Mouse (Mus musculus) lung, embryonic 16.5 days (tissue): ENCODE results near the gene Gnaz. TPM values are rescaled to one million over a fixed set of nuclear protein-coding genes. Genes with fewer than 3 reads are reported as not detected.

Source experiments
- ATAC-seq: fragments of 200-750 bp; cut with Nextera tagmentation; 2 replicates; pipeline ENCODE4 v1.8.0; 2017; ENCODE audit warnings: low read depth, mild to moderate bottlenecking, moderate library complexity
- H3K27ac ChIP-seq: fragments of 300-500 bp; sonication (generic); 2 replicates; pipeline ENCODE4 v1.5.1; 2014; ENCODE audit warnings: mild to moderate bottlenecking, control low read depth, low read length
- H3K27me3 ChIP-seq: fragments of 300-500 bp; sonication (generic); 2 replicates; pipeline ENCODE4 v1.6.1; 2014; ENCODE audit warnings: low read depth, low read length, mixed read lengths; ENCODE audit not compliant: control insufficient read depth, insufficient read depth
- H3K36me3 ChIP-seq: fragments of 300-500 bp; sonication (generic); 2 replicates; pipeline ENCODE4 v1.6.1; 2014; ENCODE audit warnings: low read length; ENCODE audit not compliant: control insufficient read depth, insufficient read depth
- H3K4me1 ChIP-seq: fragments of 300-500 bp; sonication (generic); replicated peaks from 2 replicates; pipeline ENCODE4 v1.6.1; 2014; ENCODE audit warnings: low read length, mixed read lengths; ENCODE audit not compliant: control insufficient read depth, insufficient read depth
- H3K4me2 ChIP-seq: fragments of 300-500 bp; sonication (generic); 2 replicates; pipeline ENCODE4 v1.6.1; 2014; ENCODE audit warnings: low read depth, low read length, control low read depth
- H3K4me3 ChIP-seq: fragments of 300-500 bp; sonication (generic); 2 replicates; pipeline ENCODE4 v1.5.1; 2014; ENCODE audit warnings: mild to moderate bottlenecking, low read length, control low read depth
- H3K9ac ChIP-seq: fragments of 300-500 bp; sonication (generic); 2 replicates; pipeline ENCODE4 v1.6.1; 2014; ENCODE audit warnings: low read length, control low read depth
- H3K9me3 ChIP-seq: fragments of 300-500 bp; sonication (generic); 2 replicates; pipeline ENCODE4 v1.6.1; 2016; ENCODE audit warnings: low read length; ENCODE audit not compliant: control insufficient read depth
- WGBS: fragments of 180-500 bp; shearing (Covaris S2); extraction: QIAGEN DNeasy Blood & Tissue Kit; methylation state at CpG from one replicate; pipeline ENCODE4 v1.1.7; 2014; 5-methylcytosine and 5-hydroxymethylcytosine counted together
- polyA plus RNA-seq: library from polyadenylated mRNA; unstranded; fragments of >200 nt; fragmentation: Nextera tagmentation; extraction: Ambion mirVana; gene quantifications from 2 replicates; pipeline ENCODE4 v1.2.1, GENCODE M21; 2015

Gene Gnaz
- polyA plus RNA-seq, 1 experiment from 2014 or later, result 2.1 TPM

GRCm38 (mm10) chr10:75052902-75053301 is 85.9 kb downstream of the Gnaz start:
- Histone ChIP-seq H3K4me1 (peaks cover 9% of the 10 kb centered on the region), H3K9me3 (no peaks in the 10 kb centered on the region), H3K36me3 (no peaks in the 10 kb centered on the region), H3K27me3 (peaks cover 2% of the 10 kb centered on the region; the same call in 1 of the 2 replicates), H3K27ac (no peak overlapping the region), H3K4me2 (no peak overlapping the region), H3K9ac (no peak overlapping the region), H3K4me3 (no peak overlapping the region)
- ATAC-seq, result no peak
- WGBS, result 78% methylated on average over 8 of the region's 8 CpGs

- H3K27me3 ChIP-seq, result peaks cover 2% of the 10 kb centered on the region; the same call in 1 of the 2 replicates
- no peak overlapping the region for H3K4me2 ChIP-seq
- H3K4me3 ChIP-seq, result no peak overlapping the region
- no peak overlapping the region for H3K27ac ChIP-seq
- 51% methylated on average over 4 of the region's 4 CpGs for WGBS
- no peak for ATAC-seq
- peaks cover 15% of the 10 kb centered on the region for H3K4me1 ChIP-seq
- H3K9me3 ChIP-seq, result no peaks in the 10 kb centered on the region
- no peaks in the 10 kb centered on the region for H3K36me3 ChIP-seq
- H3K9ac ChIP-seq, result no peak overlapping the region
Measured at GRCm38 (mm10) chr10:75053655-75054054, 86.7 kb downstream of the Gnaz start.

DNA sequence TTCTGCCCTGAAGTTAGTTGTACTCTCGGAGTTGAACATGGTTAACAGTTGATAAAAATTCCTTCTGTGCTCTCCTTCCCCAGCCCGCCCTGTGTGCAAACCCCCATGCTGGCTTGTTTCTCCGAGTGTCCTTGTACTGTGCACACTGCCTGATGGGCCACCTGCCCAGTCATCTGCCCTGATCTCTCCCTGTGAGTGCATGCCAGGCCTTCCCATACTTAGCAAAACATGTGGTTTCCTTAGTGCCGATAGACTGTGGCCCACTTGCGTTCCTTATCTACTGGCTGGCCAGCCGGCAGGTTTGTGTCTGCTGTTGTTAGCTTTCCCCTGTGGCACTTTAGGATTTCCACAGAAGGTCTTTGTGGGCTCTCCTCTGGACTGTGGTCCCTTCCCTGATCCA is 87.1 kb downstream of the Gnaz start:
- H3K27me3 ChIP-seq, result peaks cover 2% of the 10 kb centered on the region; the same call in 1 of the 2 replicates
- ATAC-seq, result peak; percentile 43; the same call in 1 of the 2 replicates

DNA sequence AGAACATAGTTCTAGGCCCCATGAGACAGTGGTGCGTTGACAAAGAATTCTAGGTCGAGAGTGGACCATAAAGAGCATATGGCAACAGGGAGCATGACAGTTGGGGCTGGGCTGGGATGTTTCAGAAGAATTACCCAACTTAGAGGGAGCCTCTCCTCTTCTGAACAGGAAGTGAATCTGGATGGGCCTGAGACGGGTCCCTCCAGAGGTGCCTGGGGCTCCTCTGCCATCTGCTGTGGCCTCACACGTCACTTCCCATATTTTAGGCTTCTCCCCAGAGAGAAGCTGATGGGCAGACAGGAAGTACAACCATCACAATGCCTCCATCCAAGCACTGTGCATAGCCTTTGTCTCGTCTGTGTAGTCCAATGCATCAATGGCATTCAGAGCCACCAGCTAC is 88.7 kb downstream of the Gnaz start:
- no peak overlapping the region for H3K27ac ChIP-seq
- 63% methylated on average over 5 of the region's 5 CpGs for WGBS
- no peak for ATAC-seq

More for the DNA sequence above, 87.1 kb downstream of the Gnaz start:
- Histone ChIP-seq H3K4me1 (peaks cover 20% of the 10 kb centered on the region), H3K4me2 (no peak overlapping the region), H3K9me3 (no peaks in the 10 kb centered on the region), H3K27ac (no peak overlapping the region), H3K4me3 (no peak overlapping the region), H3K9ac (no peak overlapping the region), H3K36me3 (no peaks in the 10 kb centered on the region)
- 27% methylated on average over 6 of the region's 6 CpGs for WGBS

GRCm38 (mm10) chr10:75056255-75056654 is 89.3 kb downstream of the Gnaz start:
- Histone ChIP-seq H3K27ac (no peak overlapping the region), H3K4me3 (no peak overlapping the region), H3K9me3 (no peaks in the 10 kb centered on the region), H3K4me1 (peaks cover 26% of the 10 kb centered on the region), H3K4me2 (no peak overlapping the region), H3K36me3 (no peaks in the 10 kb centered on the region), H3K27me3 (peaks cover 2% of the 10 kb centered on the region; the same call in 1 of the 2 replicates), H3K9ac (no peak overlapping the region)
- ATAC-seq, result no peak
- 28% methylated on average over 4 of the region's 4 CpGs for WGBS

More for the DNA sequence above, 88.7 kb downstream of the Gnaz start:
- H3K27me3 ChIP-seq, result peaks cover 2% of the 10 kb centered on the region; the same call in 1 of the 2 replicates
- no peak overlapping the region for H3K9ac ChIP-seq
- no peaks in the 10 kb centered on the region for H3K36me3 ChIP-seq
- H3K4me3 ChIP-seq, result no peak overlapping the region
- no peak overlapping the region for H3K4me2 ChIP-seq
- H3K9me3 ChIP-seq, result no peaks in the 10 kb centered on the region
- H3K4me1 ChIP-seq, result peaks cover 26% of the 10 kb centered on the region

DNA sequence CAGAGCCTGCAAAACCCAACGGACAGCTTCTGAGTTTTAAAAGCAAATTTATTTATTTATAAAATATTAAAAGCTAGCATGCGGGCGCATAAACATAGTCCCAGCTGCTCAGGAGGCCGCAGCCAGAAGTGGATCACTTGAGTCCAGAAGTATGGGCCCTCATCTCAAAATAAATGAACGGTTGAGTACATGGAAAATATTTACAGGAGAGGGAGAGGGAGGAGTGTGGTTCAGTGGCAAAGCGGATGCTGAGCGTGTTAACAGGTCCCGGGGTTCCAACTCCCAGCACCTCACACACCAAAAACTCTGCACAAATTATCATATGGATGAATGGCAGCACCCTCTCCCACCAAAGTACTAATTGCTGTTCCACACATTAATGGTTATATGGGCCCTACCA is 91.4 kb downstream of the Gnaz start:
- no peak for ATAC-seq
- no peak overlapping the region for H3K4me2 ChIP-seq
- H3K9me3 ChIP-seq, result no peaks in the 10 kb centered on the region
- peaks cover 45% of the 10 kb centered on the region for H3K4me1 ChIP-seq
- H3K4me3 ChIP-seq, result no peak overlapping the region
- 36% methylated on average over 8 of the region's 8 CpGs for WGBS
- no peaks in the 10 kb centered on the region for H3K36me3 ChIP-seq
- H3K9ac ChIP-seq, result no peak overlapping the region
- H3K27ac ChIP-seq, result no peak overlapping the region
- H3K27me3 ChIP-seq, result peaks cover 2% of the 10 kb centered on the region; the same call in 1 of the 2 replicates

DNA sequence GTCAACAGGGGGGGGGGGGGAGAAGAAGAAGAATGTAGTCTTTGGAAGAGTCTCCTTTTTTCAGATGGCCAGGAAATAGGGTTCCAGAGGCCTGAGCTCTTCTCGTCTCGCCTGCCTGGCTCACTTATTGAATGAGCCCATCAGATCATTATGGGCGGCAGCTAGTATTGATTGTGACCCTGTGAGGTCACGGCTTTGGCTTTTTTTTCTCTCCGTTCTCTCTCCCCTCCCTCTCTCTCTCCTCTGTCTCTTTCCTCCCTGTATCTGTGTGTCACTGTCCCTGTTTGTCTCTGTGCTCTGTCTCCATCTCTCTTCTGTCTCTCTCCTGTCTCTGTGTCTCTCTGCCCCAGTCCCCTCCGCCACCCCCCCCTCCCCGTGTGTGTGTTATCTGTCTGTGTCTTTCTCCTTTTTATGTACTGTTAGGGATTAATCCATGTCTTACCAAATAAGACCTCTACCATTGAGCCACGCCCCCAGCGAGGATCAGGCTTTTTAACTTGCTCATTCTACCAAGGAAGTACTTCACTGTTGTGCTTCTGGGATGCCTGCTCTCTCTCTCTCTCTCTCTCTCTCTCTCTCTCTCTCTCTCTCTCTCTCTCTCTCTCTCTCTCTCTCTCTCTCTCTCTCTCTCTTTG is 91.9 kb downstream of the Gnaz start:
- Histone ChIP-seq H3K4me2 (peak overlapping the region; percentile 37), H3K27me3 (peaks cover 2% of the 10 kb centered on the region; the same call in 1 of the 2 replicates), H3K27ac (no peak overlapping the region), H3K9ac (no peak overlapping the region), H3K4me1 (peaks cover 51% of the 10 kb centered on the region), H3K36me3 (no peaks in the 10 kb centered on the region), H3K4me3 (no peak overlapping the region), H3K9me3 (no peaks in the 10 kb centered on the region)
- WGBS, result 35% methylated on average over 9 of the region's 9 CpGs
- ATAC-seq, result no peak; the same call in 1 of the 2 replicates

GRCm38 (mm10) chr10:75059396-75059795 is 92.4 kb downstream of the Gnaz start:
- H3K4me2 ChIP-seq, result peak overlapping the region; percentile 94
- H3K27me3 ChIP-seq, result peaks cover 2% of the 10 kb centered on the region; the same call in 1 of the 2 replicates
- H3K9ac ChIP-seq, result no peak overlapping the region
- no peak overlapping the region for H3K27ac ChIP-seq
- WGBS, result under 1% methylated on average over 11 of the region's 11 CpGs
- no peaks in the 10 kb centered on the region for H3K36me3 ChIP-seq
- peak overlapping the region; percentile 17; the same call in 1 of the 2 replicates for H3K4me3 ChIP-seq
- peaks cover 52% of the 10 kb centered on the region for H3K4me1 ChIP-seq
- ATAC-seq, result peak; percentile 47
- H3K9me3 ChIP-seq, result no peaks in the 10 kb centered on the region

DNA sequence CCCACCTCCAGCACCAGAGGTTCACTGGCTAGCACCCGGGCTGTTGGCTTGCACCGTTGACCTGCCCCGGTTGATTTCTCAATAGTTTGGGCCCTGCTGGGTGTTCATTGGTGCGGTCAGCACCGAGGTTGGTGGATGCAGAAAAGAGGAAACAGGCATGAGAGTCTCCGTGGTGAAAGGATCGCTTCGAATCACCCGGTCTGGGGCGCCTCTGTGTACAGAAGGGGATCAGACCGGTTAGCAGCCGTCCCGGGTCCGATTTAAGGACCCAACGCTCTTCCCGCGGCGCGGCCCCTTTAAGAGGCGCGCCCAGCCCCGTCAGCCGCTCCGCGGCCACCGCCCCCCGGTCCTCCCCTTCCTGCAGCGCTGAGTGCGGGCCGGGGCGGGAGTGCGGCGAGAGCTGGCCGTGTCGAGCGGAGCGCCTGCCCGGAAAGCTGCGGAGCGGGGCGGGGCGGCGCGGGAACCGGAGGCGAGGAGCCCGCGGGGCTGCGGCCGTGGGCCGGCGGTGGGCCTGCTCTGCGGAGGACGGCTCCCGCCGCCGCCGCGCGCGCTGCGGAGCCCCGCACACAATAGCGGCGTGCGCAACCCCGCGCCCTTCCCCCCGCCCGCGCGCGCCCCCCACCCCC is 93.4 kb downstream of the Gnaz start, which contains the start of gene Bcr:
TSS of gene Bcr (plus strand) at position 376 of the 626 bp plus-strand sequence.
- WGBS, result 1% methylated on average over 45 of the region's 73 CpGs
- H3K4me2 ChIP-seq, result peak within 1 kb of the TSS; percentile 94
- ATAC-seq, result peak; percentile 85
- H3K27ac ChIP-seq, result peak within 1 kb of the TSS; percentile 31
- H3K4me1 ChIP-seq, result peaks cover 58% of the 10 kb centered on the region
- H3K4me3 ChIP-seq, result peak within 1 kb of the TSS; percentile 89
- H3K27me3 ChIP-seq, result peaks cover 2% of the 10 kb centered on the region; the same call in 1 of the 2 replicates
- no peaks in the 10 kb centered on the region for H3K36me3 ChIP-seq
- peak within 1 kb of the TSS; percentile 88 for H3K9ac ChIP-seq
- no peaks in the 10 kb centered on the region for H3K9me3 ChIP-seq
